Mouse (Mus musculus) liver, adult 2 months (tissue): ENCODE results near the gene 1700088E04Rik. TPM values are rescaled to one million over a fixed set of nuclear protein-coding genes. Genes with fewer than 3 reads are reported as not detected.

Experiments
- DNase-seq: peaks from one replicate; pipeline ENCODE4 v3.0.0-alpha.2; 2011; ENCODE audit warnings: low read depth, low spot score; ENCODE audit errors: extremely low read depth
- H3K27ac ChIP-seq: fragments of 200-500 bp; replicated peaks from 2 replicates; pipeline ENCODE4 v1.5.1; 2012; ENCODE audit warnings: low read depth, mild to moderate bottlenecking, control low read depth, inconsistent platforms, low read length; ENCODE audit not compliant: insufficient read depth
- H3K27me3 ChIP-seq: fragments of 200-500 bp; 2 replicates; pipeline ENCODE4 v1.6.1; 2012; ENCODE audit warnings: mild to moderate bottlenecking, moderate library complexity, low read length, inconsistent platforms; ENCODE audit not compliant: control insufficient read depth, insufficient read depth
- H3K36me3 ChIP-seq: fragments of 200-500 bp; 2 replicates; pipeline ENCODE4 v1.6.1; 2012; ENCODE audit warnings: low read length, inconsistent platforms; ENCODE audit not compliant: control insufficient read depth, insufficient read depth
- H3K4me1 ChIP-seq: fragments of 200-500 bp; 2 replicates; pipeline ENCODE4 v1.6.1; 2011; ENCODE audit warnings: low read length; ENCODE audit not compliant: control insufficient read depth, insufficient read depth
- H3K4me3 ChIP-seq: fragments of 200-500 bp; 2 replicates; pipeline ENCODE4 v1.5.1; 2011; ENCODE audit warnings: low read depth, mild to moderate bottlenecking, control low read depth, low read length, moderate library complexity; ENCODE audit not compliant: insufficient read depth
- H3K79me2 ChIP-seq: fragments of 200-500 bp; 2 replicates; pipeline ENCODE4 v1.6.1; 2012; ENCODE audit warnings: inconsistent platforms, mild to moderate bottlenecking, low read length, moderate library complexity; ENCODE audit not compliant: control insufficient read depth, insufficient read depth
- H3K9ac ChIP-seq: fragments of 200-500 bp; 2 replicates; pipeline ENCODE4 v1.6.1; 2012; ENCODE audit warnings: low read depth, mild to moderate bottlenecking, control low read depth, inconsistent platforms, low read length
- CTCF ChIP-seq: fragments of 200-500 bp; IDR thresholded peaks from 2 replicates; pipeline ENCODE4 v1.5.1; 2011; ENCODE audit warnings: low read depth, low read length, control low read depth
- POLR2A ChIP-seq: fragments of 200-500 bp; IDR thresholded peaks from 2 replicates; pipeline ENCODE4 v1.6.1; 2011; ENCODE audit warnings: low read length, control low read depth; ENCODE audit not compliant: insufficient read depth; ENCODE audit errors: extremely low read depth
- WGBS: fragments of 180-500 bp; shearing (Covaris S2); methylation state at CpG from one replicate; pipeline ENCODE4 v1.1.7; 2018; 5-methylcytosine and 5-hydroxymethylcytosine counted together
- polyA plus RNA-seq: library from polyadenylated mRNA; depleted of rRNA; stranded (reverse); fragments of >200 nt; gene quantifications from 2 replicates; pipeline ENCODE4 v1.2.3, GENCODE M21; 2012
- total RNA-seq: library from RNA; depleted of rRNA; stranded (reverse); fragments of >200 nt; gene quantifications from 2 replicates; pipeline ENCODE4 v1.2.3, GENCODE M21; 2014

Gene 1700088E04Rik
- total and polyA plus RNA-seq, 2 experiments = 0.65 TPM

- peaks cover 5% of the 10 kb centered on the region; the same call in 1 of the 2 replicates for H3K36me3 ChIP-seq
- H3K27ac ChIP-seq = no peak overlapping the region
- H3K9ac ChIP-seq = no peak overlapping the region
- H3K4me1 ChIP-seq = no peaks in the 10 kb centered on the region
- 51% methylated on average over 7 of the region's 7 CpGs for WGBS
- DNase-seq = peak; percentile 40
- TF ChIP-seq CTCF (peak; percentile 94), POLR2A (no peak)
- H3K27me3 ChIP-seq = no peaks in the 10 kb centered on the region
- H3K4me3 ChIP-seq = no peak overlapping the region
- no peaks in the 10 kb centered on the region for H3K79me2 ChIP-seq
These were observed 7.5 kb upstream of the 1700088E04Rik start for GRCm38 (mm10) chr15:79148533-79148932.

DNA sequence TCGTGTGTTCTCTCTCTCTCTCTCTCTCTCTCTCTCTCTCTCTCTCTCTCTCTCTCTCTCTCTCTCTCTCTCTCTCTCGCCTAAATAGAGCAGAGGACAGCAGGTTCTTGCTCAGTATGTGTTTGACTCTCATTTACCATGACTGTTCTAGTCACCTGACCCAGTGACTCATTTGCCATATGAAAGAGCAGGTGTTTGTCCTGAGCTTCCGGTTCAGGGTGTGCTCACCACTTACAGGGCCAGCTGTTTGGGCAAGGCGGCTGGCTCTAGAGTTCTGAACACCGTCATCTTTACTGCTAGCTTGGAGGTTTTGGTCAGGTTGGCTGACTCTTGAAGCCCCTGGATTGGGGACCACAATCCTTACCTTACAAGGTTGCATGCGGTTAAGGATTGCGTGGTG, 4.5 kb upstream of the 1700088E04Rik start:
- 92% methylated on average over 7 of the region's 7 CpGs for WGBS
- H3K9ac ChIP-seq = no peak overlapping the region
- no peak overlapping the region for H3K27ac ChIP-seq
- H3K4me3 ChIP-seq = no peak overlapping the region
- no peaks in the 10 kb centered on the region for H3K27me3 ChIP-seq
- H3K36me3 ChIP-seq = peaks cover 4% of the 10 kb centered on the region; the same call in 1 of the 2 replicates
- H3K4me1 ChIP-seq = peaks cover 4% of the 10 kb centered on the region
- TF ChIP-seq CTCF = no peak
- no peak for TF ChIP-seq POLR2A
- no peak for DNase-seq
- peaks cover 8% of the 10 kb centered on the region; the same call in 1 of the 2 replicates for H3K79me2 ChIP-seq

- H3K27ac ChIP-seq = no peak overlapping the region
- no peak overlapping the region for H3K9ac ChIP-seq
- 77% methylated on average over 8 of the region's 8 CpGs for WGBS
- TF ChIP-seq CTCF (no peak), POLR2A (no peak)
- peaks cover 4% of the 10 kb centered on the region; the same call in 1 of the 2 replicates for H3K36me3 ChIP-seq
- no peak overlapping the region for H3K4me3 ChIP-seq
- no peaks in the 10 kb centered on the region for H3K27me3 ChIP-seq
- H3K79me2 ChIP-seq = peaks cover 8% of the 10 kb centered on the region; the same call in 1 of the 2 replicates
- DNase-seq = no peak
- peaks cover 5% of the 10 kb centered on the region for H3K4me1 ChIP-seq
These were observed 3.0 kb upstream of the 1700088E04Rik start for GRCm38 (mm10) chr15:79144021-79144420.

DNA sequence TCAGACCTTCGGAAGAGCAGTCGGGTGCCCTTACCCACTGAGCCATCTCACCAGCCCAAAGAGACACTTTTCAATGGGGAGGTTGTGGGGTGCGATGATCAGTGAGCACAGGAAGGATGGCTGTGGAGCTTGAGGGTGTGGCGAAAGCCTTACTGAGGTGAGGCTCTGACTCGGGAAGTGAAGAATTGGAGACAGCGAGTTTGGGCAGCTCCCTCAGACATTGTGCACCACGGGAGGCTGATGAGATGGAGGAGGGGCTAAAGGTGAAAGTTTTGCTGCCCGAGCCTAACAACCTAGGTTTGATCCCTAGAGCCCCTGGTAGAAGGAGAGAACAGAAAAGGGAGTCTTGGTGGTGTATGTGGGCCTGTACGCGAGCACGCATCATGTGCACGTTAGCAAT, 2.3 kb upstream of the 1700088E04Rik start:
- peaks cover 8% of the 10 kb centered on the region; the same call in 1 of the 2 replicates for H3K79me2 ChIP-seq
- no peak for DNase-seq
- WGBS = 92% methylated on average over 12 of the region's 12 CpGs
- H3K36me3 ChIP-seq = peaks cover 4% of the 10 kb centered on the region; the same call in 1 of the 2 replicates
- no peaks in the 10 kb centered on the region for H3K27me3 ChIP-seq
- no peak overlapping the region for H3K9ac ChIP-seq
- no peak overlapping the region for H3K27ac ChIP-seq
- peaks cover 5% of the 10 kb centered on the region for H3K4me1 ChIP-seq
- TF ChIP-seq POLR2A = no peak
- TF ChIP-seq CTCF = no peak
- H3K4me3 ChIP-seq = no peak overlapping the region

GRCm38 (mm10) chr15:79141566-79141917, 489 bp upstream of the 1700088E04Rik start:
- H3K27ac ChIP-seq = peak overlapping the region; percentile 61
- WGBS = 2% methylated on average over 7 of the region's 7 CpGs
- H3K4me1 ChIP-seq = peaks cover 5% of the 10 kb centered on the region
- peak overlapping the region; percentile 94 for H3K9ac ChIP-seq
- H3K27me3 ChIP-seq = no peaks in the 10 kb centered on the region
- H3K36me3 ChIP-seq = no peaks in the 10 kb centered on the region
- H3K79me2 ChIP-seq = peaks cover 8% of the 10 kb centered on the region; the same call in 1 of the 2 replicates
- no peak for TF ChIP-seq POLR2A
- TF ChIP-seq CTCF = no peak
- DNase-seq = no peak
- H3K4me3 ChIP-seq = peak overlapping the region; percentile 97

GRCm38 (mm10) chr15:79139640-79140039, 1.4 kb downstream of the 1700088E04Rik start:
- H3K27ac ChIP-seq = no peak overlapping the region
- H3K4me3 ChIP-seq = no peak overlapping the region
- peaks cover 8% of the 10 kb centered on the region; the same call in 1 of the 2 replicates for H3K79me2 ChIP-seq
- TF ChIP-seq CTCF (peak; percentile 55; the same call in 1 of the 2 replicates), POLR2A (no peak)
- 55% methylated on average over 10 of the region's 10 CpGs for WGBS
- no peaks in the 10 kb centered on the region for H3K27me3 ChIP-seq
- peak; percentile 16 for DNase-seq
- H3K4me1 ChIP-seq = peaks cover 5% of the 10 kb centered on the region
- no peaks in the 10 kb centered on the region for H3K36me3 ChIP-seq
- H3K9ac ChIP-seq = no peak overlapping the region
